Mouse (Mus musculus) megakaryocyte, embryonic 14.5 days (primary cell): ENCODE data around the gene Mrpl21. TPM values are rescaled to one million over a fixed set of nuclear protein-coding genes. Genes with fewer than 3 reads are reported as not detected.

Experiments
- H3K27me3 ChIP-seq: replicated peaks from 2 replicates; pipeline ENCODE3; 2012; ENCODE audit warnings: inconsistent platforms
- H3K36me3 ChIP-seq: replicated peaks from 2 replicates; pipeline ENCODE3; 2012; ENCODE audit warnings: low read length, inconsistent platforms, mixed read lengths
- H3K4me1 ChIP-seq: 2 replicates; pipeline ENCODE4 v1.6.1; 2012; ENCODE audit warnings: inconsistent platforms
- H3K4me3 ChIP-seq: replicated peaks from 2 replicates; pipeline ENCODE3; 2012; ENCODE audit warnings: moderate library complexity, mild to moderate bottlenecking, inconsistent platforms
- H3K9me3 ChIP-seq: 2 replicates; pipeline ENCODE4 v1.6.1; 2012; ENCODE audit warnings: inconsistent platforms
- FLI1 ChIP-seq: IDR thresholded peaks from 2 replicates; pipeline ENCODE4 v1.6.1; 2012; ENCODE audit warnings: low read length, inconsistent platforms, mixed read lengths
- GATA1 ChIP-seq: IDR thresholded peaks from 3 replicates; pipeline ENCODE4 v1.6.1; 2012; ENCODE audit warnings: mixed read lengths, low read length, inconsistent platforms, borderline replicate concordance
- polyA plus RNA-seq: library from polyadenylated mRNA; stranded (reverse); fragments of >175 nt; gene quantifications from 2 replicates; pipeline ENCODE4 v1.2.3, GENCODE M21; 2012; ENCODE audit warnings: low replicate concordance; ENCODE audit not compliant: insufficient read depth

The Mrpl21 gene
- polyA plus RNA-seq, 1 experiment = 14.9 TPM

GRCm38 (mm10) chr19:3268218-3268980, 14.3 kb upstream of the Mrpl21 start:
- no peaks in the 10 kb centered on the region for H3K27me3 ChIP-seq
- no peaks in the 10 kb centered on the region for H3K9me3 ChIP-seq
- peaks cover 98% of the 10 kb centered on the region for H3K36me3 ChIP-seq
- peak overlapping the region; percentile 4 for H3K4me3 ChIP-seq
- TF ChIP-seq FLI1 = no peak
- TF ChIP-seq GATA1 = no peak
- H3K4me1 ChIP-seq = peaks cover 5% of the 10 kb centered on the region; the same call in 1 of the 2 replicates

- peaks cover 5% of the 10 kb centered on the region; the same call in 1 of the 2 replicates for H3K4me1 ChIP-seq
- peaks cover 98% of the 10 kb centered on the region for H3K36me3 ChIP-seq
- H3K4me3 ChIP-seq = no peak overlapping the region
- H3K9me3 ChIP-seq = no peaks in the 10 kb centered on the region
- no peaks in the 10 kb centered on the region for H3K27me3 ChIP-seq
- no peak for TF ChIP-seq GATA1
- no peak for TF ChIP-seq FLI1
Observed at GRCm38 (mm10) chr19:3269279-3269678, 13.4 kb upstream of the Mrpl21 start.

- no peak overlapping the region for H3K4me3 ChIP-seq
- no peaks in the 10 kb centered on the region for H3K27me3 ChIP-seq
- H3K4me1 ChIP-seq = peaks cover 5% of the 10 kb centered on the region; the same call in 1 of the 2 replicates
- TF ChIP-seq GATA1 (no peak), FLI1 (no peak)
- H3K36me3 ChIP-seq = peaks cover 98% of the 10 kb centered on the region
- no peaks in the 10 kb centered on the region for H3K9me3 ChIP-seq
Observed at GRCm38 (mm10) chr19:3269803-3270202, 12.9 kb upstream of the Mrpl21 start.

- Histone ChIP-seq H3K9me3 (no peaks in the 10 kb centered on the region), H3K36me3 (peaks cover 98% of the 10 kb centered on the region), H3K4me1 (peaks cover 5% of the 10 kb centered on the region; the same call in 1 of the 2 replicates), H3K4me3 (no peak overlapping the region), H3K27me3 (no peaks in the 10 kb centered on the region)
- TF ChIP-seq FLI1 (no peak), GATA1 (no peak)
Observed at GRCm38 (mm10) chr19:3271366-3271765, 11.3 kb upstream of the Mrpl21 start.

- Histone ChIP-seq H3K4me3 (no peak overlapping the region), H3K9me3 (no peaks in the 10 kb centered on the region), H3K36me3 (peaks cover 100% of the 10 kb centered on the region), H3K4me1 (no peaks in the 10 kb centered on the region), H3K27me3 (no peaks in the 10 kb centered on the region)
- TF ChIP-seq GATA1 = no peak
- no peak for TF ChIP-seq FLI1
Observed at GRCm38 (mm10) chr19:3273331-3273730, 9.4 kb upstream of the Mrpl21 start.

GRCm38 (mm10) chr19:3275744-3276365, 6.8 kb upstream of the Mrpl21 start:
- Histone ChIP-seq H3K4me1 (peaks cover 7% of the 10 kb centered on the region), H3K4me3 (no peak overlapping the region), H3K36me3 (peaks cover 97% of the 10 kb centered on the region), H3K27me3 (no peaks in the 10 kb centered on the region), H3K9me3 (no peaks in the 10 kb centered on the region)
- no peak for TF ChIP-seq GATA1
- TF ChIP-seq FLI1 = no peak

- TF ChIP-seq FLI1 = no peak
- no peak for TF ChIP-seq GATA1
- Histone ChIP-seq H3K27me3 (no peaks in the 10 kb centered on the region), H3K4me3 (peak overlapping the region; percentile 96), H3K9me3 (no peaks in the 10 kb centered on the region), H3K36me3 (peaks cover 69% of the 10 kb centered on the region), H3K4me1 (peaks cover 30% of the 10 kb centered on the region)
Observed at GRCm38 (mm10) chr19:3281886-3282285, 815 bp upstream of the Mrpl21 start.

GRCm38 (mm10) chr19:3289006-3289405, 6.3 kb downstream of the Mrpl21 start:
- H3K36me3 ChIP-seq = peaks cover 81% of the 10 kb centered on the region
- H3K4me1 ChIP-seq = peaks cover 24% of the 10 kb centered on the region
- no peaks in the 10 kb centered on the region for H3K27me3 ChIP-seq
- no peaks in the 10 kb centered on the region for H3K9me3 ChIP-seq
- TF ChIP-seq GATA1 = no peak
- no peak for TF ChIP-seq FLI1
- H3K4me3 ChIP-seq = no peak overlapping the region

- TF ChIP-seq FLI1 (no peak), GATA1 (no peak)
- Histone ChIP-seq H3K36me3 (peaks cover 61% of the 10 kb centered on the region), H3K27me3 (no peaks in the 10 kb centered on the region), H3K4me1 (peaks cover 30% of the 10 kb centered on the region), H3K9me3 (no peaks in the 10 kb centered on the region), H3K4me3 (no peak overlapping the region)
Observed at GRCm38 (mm10) chr19:3292028-3292427, 9.3 kb downstream of the Mrpl21 start.

GRCm38 (mm10) chr19:3292993-3293392, 10.3 kb downstream of the Mrpl21 start:
- Histone ChIP-seq H3K9me3 (no peaks in the 10 kb centered on the region), H3K27me3 (no peaks in the 10 kb centered on the region), H3K4me1 (peaks cover 32% of the 10 kb centered on the region), H3K4me3 (no peak overlapping the region), H3K36me3 (peaks cover 54% of the 10 kb centered on the region)
- TF ChIP-seq GATA1 = no peak
- no peak for TF ChIP-seq FLI1
